Mouse (Mus musculus) lung, adult 2 months (tissue): ENCODE results near the gene Rnf10.

Experiments used
- CTCF ChIP-seq: fragments of 200-500 bp; IDR thresholded peaks from 2 replicates; pipeline ENCODE4 v1.5.1; 2011; ENCODE audit warnings: mild to moderate bottlenecking, low read length, control low read depth; ENCODE audit not compliant: insufficient read depth
- POLR2A ChIP-seq: fragments of 200-500 bp; IDR thresholded peaks from 2 replicates; pipeline ENCODE4 v1.6.1; 2011; ENCODE audit warnings: low read depth, mild to moderate bottlenecking, control low read depth, low read length, borderline replicate concordance; ENCODE audit errors: extremely low read depth

GRCm38 (mm10) chr5:115262502-115263291 lies 10.0 kb downstream of the Rnf10 start:
- no peak for TF ChIP-seq CTCF
- no peak for TF ChIP-seq POLR2A
